ENCODE assay signal across 8 mouse cellular contexts in the genomic region with DNA sequence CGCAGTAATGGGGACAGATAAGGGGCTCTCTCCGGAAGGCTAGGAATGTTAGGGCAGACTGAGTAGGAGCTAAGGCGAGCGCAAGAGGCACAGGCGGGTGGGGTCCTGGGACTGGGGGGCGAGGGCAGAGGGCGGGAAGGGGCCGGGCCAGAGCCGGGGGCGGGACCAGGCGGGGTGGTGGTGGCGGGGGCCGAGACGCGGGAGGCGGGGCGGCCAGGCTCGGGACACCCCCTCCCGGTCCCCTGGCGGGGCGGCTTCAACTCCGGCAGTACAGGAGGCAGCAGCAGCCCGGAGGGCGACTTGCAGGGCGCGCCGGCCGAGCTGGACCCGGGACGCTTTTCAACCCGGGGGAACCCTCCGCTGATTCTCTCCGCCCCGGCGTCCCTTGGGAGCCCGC. TPM values are rescaled to one million over a fixed set of nuclear protein-coding genes. Genes with fewer than 3 reads are reported as not detected.
A peak's percentile ranks its signal among the peaks of the same experiment; 100 is the strongest.
DNase-seq lines count a peak whose midpoint lies in the region; ATAC-seq and TF ChIP-seq lines count a peak whose summit lies in the region.

TSS of gene Lrp4 (plus strand) at position 253 of the 397 bp plus-strand sequence.

- H3K9me3 ChIP-seq in erythroblast, embryonic 14.5 days (ENCODE audit: control insufficient read depth, low read length), result peaks cover 11% of the 10 kb centered on the region
- no peaks in the 10 kb centered on the region for H3K9me3 ChIP-seq in limb, embryonic 14.5 days (ENCODE audit: control insufficient read depth, low read length)
- H3K9me3 ChIP-seq in midbrain, embryonic 16.5 days (replicated peaks; ENCODE audit: control insufficient read depth, low read length, poor library complexity, severe bottlenecking), result no peaks in the 10 kb centered on the region

- peaks cover 28% of the 10 kb centered on the region for H3K4me1 ChIP-seq in erythroblast, embryonic 14.5 days (ENCODE audit: control insufficient read depth)
- no peaks in the 10 kb centered on the region for H3K4me1 ChIP-seq in brown adipose tissue, adult 24 weeks (ENCODE audit: control insufficient read depth, insufficient read depth, insufficient read length, low read length)
- H3K4me1 ChIP-seq in limb, embryonic 14.5 days (ENCODE audit: control insufficient read depth, insufficient read depth, low read length), result peaks cover 27% of the 10 kb centered on the region
- H3K4me1 ChIP-seq in midbrain, embryonic 16.5 days (ENCODE audit: control insufficient read depth, insufficient read depth, low read length), result peaks cover 27% of the 10 kb centered on the region

- peak; percentile 75 to 77 for DNase-seq in heart, adult 18-20 months
- peak; percentile 44 for DNase-seq in kidney, adult 11 months
- DNase-seq in limb, embryonic 14.5 days (ENCODE audit: low spot score), result peak; percentile 52

- no peak within 1 kb of the TSS for H3K27ac ChIP-seq in brown adipose tissue, adult 24 weeks (replicated peaks; ENCODE audit: low read depth, low read length)
- peak within 1 kb of the TSS; percentile 80 for H3K27ac ChIP-seq in limb, embryonic 14.5 days (replicated peaks; ENCODE audit: low read depth, low read length)
- peak within 1 kb of the TSS; percentile 44 for H3K27ac ChIP-seq in midbrain, embryonic 16.5 days (ENCODE audit: low read length)

- peak within 1 kb of the TSS; percentile 58 for H3K4me3 ChIP-seq in erythroblast, embryonic 14.5 days (replicated peaks)
- H3K4me3 ChIP-seq in brown adipose tissue, adult 24 weeks (ENCODE audit: insufficient read depth, low read depth, low read length), result peak within 1 kb of the TSS; percentile 66
- H3K4me3 ChIP-seq in limb, embryonic 14.5 days (replicated peaks; ENCODE audit: low read length), result peak within 1 kb of the TSS; percentile 84
- peak within 1 kb of the TSS; percentile 54 for H3K4me3 ChIP-seq in midbrain, embryonic 16.5 days (ENCODE audit: low read depth, low read length)

- peak within 1 kb of the TSS; percentile 84 for H3K9ac ChIP-seq in limb, embryonic 14.5 days (ENCODE audit: low read depth, low read length, severe bottlenecking)
- H3K9ac ChIP-seq in midbrain, embryonic 16.5 days (ENCODE audit: low read depth, low read length), result peak within 1 kb of the TSS; percentile 68

- no peaks in the 10 kb centered on the region for H3K36me3 ChIP-seq in erythroblast, embryonic 14.5 days (ENCODE audit: control insufficient read depth)
- no peaks in the 10 kb centered on the region for H3K36me3 ChIP-seq in limb, embryonic 14.5 days (ENCODE audit: control insufficient read depth, insufficient read depth, low read length)
- no peaks in the 10 kb centered on the region for H3K36me3 ChIP-seq in midbrain, embryonic 16.5 days (ENCODE audit: control insufficient read depth, insufficient read depth, low read length)

- peak within 1 kb of the TSS; percentile 86 for H3K4me2 ChIP-seq in limb, embryonic 14.5 days (replicated peaks; ENCODE audit: low read depth, low read length, severe bottlenecking)
- H3K4me2 ChIP-seq in midbrain, embryonic 16.5 days (ENCODE audit: low read length), result peak within 1 kb of the TSS; percentile 83

- no peak for ATAC-seq in erythroblast, adult 5-6 weeks (replicated peaks; ENCODE audit: low FRiP score, poor library complexity, severe bottlenecking)
- peak; percentile 73 for ATAC-seq in limb, embryonic 14.5 days (ENCODE audit: low FRiP score, low read depth)
- peak; percentile 64 for ATAC-seq in midbrain, embryonic 16.5 days
- no peak for ATAC-seq in activated CD4-positive, CD25-positive, alpha-beta regulatory T cell, adult 4 months

- peak; percentile 52; the same call in 1 of the 2 replicates for TF ChIP-seq POLR2A in limb, embryonic 14.5 days (IDR thresholded peaks at IDR 0.05; ENCODE audit: borderline replicate concordance, extremely low read depth, insufficient read depth, insufficient read length)

- H3K27me3 ChIP-seq in erythroblast, embryonic 14.5 days (ENCODE audit: control insufficient read depth), result peaks cover 87% of the 10 kb centered on the region
- H3K27me3 ChIP-seq in limb, embryonic 14.5 days (ENCODE audit: control insufficient read depth, insufficient read depth, low read length), result no peaks in the 10 kb centered on the region
- no peaks in the 10 kb centered on the region; the same call in 1 of the 2 replicates for H3K27me3 ChIP-seq in midbrain, embryonic 16.5 days (ENCODE audit: control insufficient read depth, insufficient read depth, low read depth, low read length)

- WGBS in limb, embryonic 14.5 days, result 0% methylated on average over 12 of the region's 36 CpGs
- under 1% methylated on average over 21 of the region's 36 CpGs for WGBS in midbrain, embryonic 16.5 days

RNA-seq across cellular contexts. Expression of gene Lrp4, which starts in this region (rescaled TPM):
- polyA plus RNA-seq in erythroblast, embryonic 14.5 days (2012), result not detected in 2 replicates
- total RNA-seq in erythroblast, adult 5-6 weeks (2015; ENCODE audit: low replicate concordance), result 0.19 and 0.42 TPM in 2 replicates
- 1.5 and 2.5 TPM in 2 replicates for total RNA-seq in erythroblast, adult 5-6 weeks (2017; ENCODE audit: low replicate concordance)
- polyA plus RNA-seq in brown adipose tissue, adult 24 weeks (2012; ENCODE audit: insufficient read depth, insufficient read length, missing spikeins), result 0.48 and 0.63 TPM in 2 replicates
- 10 to 100 TPM in 1 of 2 experiments, 1 to 10 TPM in 1; 9.4 to 10.4 TPM for total RNA-seq in heart, adult 18-20 months (2021)
- 11.6 and 13.3 TPM in 2 replicates for polyA plus RNA-seq in limb, embryonic 14.5 days (2012; rRNA removed)
- polyA plus RNA-seq in limb, embryonic 14.5 days (2014; fragmentation: Nextera tagmentation; extraction: Ambion mirVana), result 6.7 and 7.3 TPM in 2 replicates
- 3.6 and 5.0 TPM in 2 replicates for polyA plus RNA-seq in midbrain, embryonic 16.5 days (2015; fragmentation: Nextera tagmentation; extraction: Ambion mirVana)
- polyA plus RNA-seq in activated CD4-positive, CD25-positive, alpha-beta regulatory T cell, adult 4 months (2017; shearing (Covaris generic)), result under 1 TPM in 1 of 2 experiments, not detected in 1; 0.11 TPM

Comparison
In these comparisons a context has a peak if more than half of its experiments do, and no peak if none do; other contexts are left out.
1. ATAC-seq: peak in limb, embryonic 14.5 days (single experiment) and midbrain, embryonic 16.5 days (single experiment); none in erythroblast, adult 5-6 weeks (single experiment) and activated CD4-positive, CD25-positive, alpha-beta regulatory T cell, adult 4 months (single experiment).
2. Peak in every context shown above with its lines, with median percentiles within 50 percentile points of each other: H3K4me3 ChIP-seq and DNase-seq.